Mouse (Mus musculus): ENCODE measurements at regions not wholly inside any gene's neighbourhood (a gene's known extent, or its start where the extent isn't known, plus 50 kb on each side); places are given as distances from the start of the nearest gene placed in this dataset.
"Not testable (repeated sequence)": the region's sequence is repeated elsewhere in the genome, so short reads cannot be mapped to it uniquely, and the experiment has no call there.

GRCm38 (mm10) chr12:16378501-16378900 is 232.3 kb downstream of the Lpin1 start:
- DNase-seq (ENCODE audit: low read depth, low spot score): no peak

- no peak for DNase-seq (ENCODE audit: low read depth, low spot score)
Measured at GRCm38 (mm10) chr12:16374331-16374996, 236.3 kb downstream of the Lpin1 start.

- DNase-seq (ENCODE audit: low read depth, low spot score): no peak
Measured at GRCm38 (mm10) chr12:16370061-16370460, 240.7 kb downstream of the Lpin1 start.

GRCm38 (mm10) chr12:16362341-16362740 is 248.4 kb downstream of the Lpin1 start:
- no peak for DNase-seq (ENCODE audit: low read depth, low spot score)

- no peak for DNase-seq (ENCODE audit: low read depth, low spot score)
Measured at GRCm38 (mm10) chr12:16358831-16359230, 251.9 kb downstream of the Lpin1 start.

- no peak for DNase-seq (ENCODE audit: low read depth, low spot score)
Measured at GRCm38 (mm10) chr12:16354711-16355110, 256.1 kb downstream of the Lpin1 start.

GRCm38 (mm10) chr12:16351751-16352150 is 259.0 kb downstream of the Lpin1 start:
- DNase-seq (ENCODE audit: low read depth, low spot score): no peak

- DNase-seq (ENCODE audit: low read depth, low spot score): no peak
Measured at GRCm38 (mm10) chr12:16349310-16349709, 261.5 kb downstream of the Lpin1 start.

GRCm38 (mm10) chr12:16344021-16344420 is 266.7 kb downstream of the Lpin1 start:
- DNase-seq (ENCODE audit: low read depth, low spot score): no peak

- DNase-seq (ENCODE audit: low read depth, low spot score): not testable (repeated sequence)
Measured at GRCm38 (mm10) chr12:16342030-16342429, 268.7 kb downstream of the Lpin1 start.

- DNase-seq (ENCODE audit: low read depth, low spot score): no peak
Measured at GRCm38 (mm10) chr12:16331456-16331855, 279.3 kb downstream of the Lpin1 start.

GRCm38 (mm10) chr12:16329129-16329528 is 281.6 kb downstream of the Lpin1 start:
- no peak for DNase-seq (ENCODE audit: low read depth, low spot score)

GRCm38 (mm10) chr12:16320536-16321402 is 290.0 kb downstream of the Lpin1 start:
- DNase-seq (ENCODE audit: low read depth, low spot score): no peak

GRCm38 (mm10) chr12:16308101-16308500 is 302.7 kb downstream of the Lpin1 start:
- DNase-seq (ENCODE audit: low read depth, low spot score): no peak

- no peak for DNase-seq (ENCODE audit: low read depth, low spot score)
Measured at GRCm38 (mm10) chr12:16304701-16305377, 305.9 kb downstream of the Lpin1 start.

GRCm38 (mm10) chr12:16285061-16285460 is 325.7 kb downstream of the Lpin1 start:
- no peak for DNase-seq (ENCODE audit: low read depth, low spot score)

GRCm38 (mm10) chr12:16279146-16279545 is 331.6 kb downstream of the Lpin1 start:
- no peak for DNase-seq (ENCODE audit: low read depth, low spot score)

GRCm38 (mm10) chr12:16277567-16278332 is 333.0 kb downstream of the Lpin1 start:
- DNase-seq (ENCODE audit: low read depth, low spot score): no peak

GRCm38 (mm10) chr12:16277144-16277543 is 333.6 kb downstream of the Lpin1 start:
- DNase-seq (ENCODE audit: low read depth, low spot score): no peak

- DNase-seq (ENCODE audit: low read depth, low spot score): no peak
Measured at GRCm38 (mm10) chr12:16276301-16276700, 334.5 kb downstream of the Lpin1 start.

- DNase-seq (ENCODE audit: low read depth, low spot score): no peak
Measured at GRCm38 (mm10) chr12:16272441-16272840, 338.3 kb downstream of the Lpin1 start.

- DNase-seq (ENCODE audit: low read depth, low spot score): no peak
Measured at GRCm38 (mm10) chr12:16270876-16271275, 339.9 kb downstream of the Lpin1 start.
